Mouse (Mus musculus): ENCODE measurements around the gene Ube4b. TPM values are rescaled to one million over a fixed set of nuclear protein-coding genes. Genes with fewer than 3 reads are reported as not detected.
"Not testable (repeated sequence)": the region's sequence is repeated elsewhere in the genome, so short reads cannot be mapped to it uniquely, and the experiment has no call there.

Ube4b gene
- polyA plus RNA-seq (2014; fragmentation: Nextera tagmentation; extraction: Ambion mirVana), result 49.5 and 58.5 TPM in 2 replicates

DNA sequence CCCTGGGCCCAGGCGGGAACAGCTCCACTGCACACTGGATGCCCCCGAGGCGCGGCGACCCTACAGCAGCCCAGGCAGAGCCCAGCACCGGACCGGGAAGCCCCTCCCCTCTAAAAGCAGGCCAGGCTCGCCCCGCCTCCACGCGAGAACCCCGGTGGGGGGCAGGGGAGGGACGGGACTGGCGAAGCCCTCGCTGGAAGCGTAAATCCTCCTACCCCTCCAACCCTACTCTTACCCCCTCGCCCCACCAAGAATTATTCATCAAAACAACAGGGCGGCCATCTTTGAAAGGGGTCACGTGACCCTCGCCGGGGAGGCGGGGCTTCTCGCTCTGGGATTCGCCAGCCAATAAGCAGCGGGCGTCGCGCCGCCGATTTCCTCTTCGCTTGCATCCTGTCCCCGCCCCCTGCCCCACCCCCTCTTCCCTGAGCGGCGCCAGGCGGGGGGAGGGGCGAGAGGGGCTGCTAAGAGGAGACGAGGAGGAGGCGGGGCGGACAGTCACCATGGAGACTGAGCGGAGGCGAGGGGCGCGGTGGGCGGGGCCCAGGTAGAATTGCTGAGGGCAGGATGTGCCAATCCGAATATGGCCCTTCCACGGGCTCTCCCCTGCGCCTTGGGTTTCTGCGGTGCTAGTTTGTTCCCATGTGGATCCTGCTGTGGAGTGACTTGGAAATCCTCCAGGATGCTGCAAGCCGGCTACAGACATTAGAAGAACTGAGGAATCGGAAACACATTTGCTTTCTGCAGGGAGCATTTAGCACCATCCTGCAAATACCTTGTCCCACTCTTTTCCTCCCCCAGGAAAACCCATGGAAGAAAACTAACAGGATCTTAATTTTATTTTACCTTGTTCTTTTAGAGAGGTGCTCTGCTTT is at the start of gene Ube4b:
TSS of gene Ube4b (minus strand) at position 425 of the 875 bp plus-strand sequence.
- ATAC-seq (ENCODE audit: insufficient number of reproducible peaks, low FRiP score, low TSS enrichment, low read depth), result peak; percentile 91
- H3K27ac ChIP-seq (replicated peaks; ENCODE audit: low read depth, low read length), result peak within 1 kb of the TSS; percentile 99
- peak within 1 kb of the TSS; percentile 95 for H3K4me3 ChIP-seq (ENCODE audit: low read depth, low read length)
- H3K36me3 ChIP-seq (ENCODE audit: control insufficient read depth, insufficient read depth, low read length), result no peaks in the 10 kb centered on the region
- peak; percentile 100 for DNase-seq (ENCODE audit: low spot score)
- no peaks in the 10 kb centered on the region for H3K4me1 ChIP-seq (ENCODE audit: control insufficient read depth, insufficient read depth, low read length)
- no peaks in the 10 kb centered on the region for H3K9me3 ChIP-seq (ENCODE audit: control insufficient read depth, low read length)
- H3K4me2 ChIP-seq (ENCODE audit: low read depth, severe bottlenecking), result peak within 1 kb of the TSS; percentile 63
- H3K27me3 ChIP-seq (ENCODE audit: control insufficient read depth, insufficient read depth, low read length), result no peaks in the 10 kb centered on the region
- H3K9ac ChIP-seq (ENCODE audit: low read length), result peak within 1 kb of the TSS; percentile 93
- WGBS, result under 1% methylated on average over 47 of the region's 50 CpGs

DNA sequence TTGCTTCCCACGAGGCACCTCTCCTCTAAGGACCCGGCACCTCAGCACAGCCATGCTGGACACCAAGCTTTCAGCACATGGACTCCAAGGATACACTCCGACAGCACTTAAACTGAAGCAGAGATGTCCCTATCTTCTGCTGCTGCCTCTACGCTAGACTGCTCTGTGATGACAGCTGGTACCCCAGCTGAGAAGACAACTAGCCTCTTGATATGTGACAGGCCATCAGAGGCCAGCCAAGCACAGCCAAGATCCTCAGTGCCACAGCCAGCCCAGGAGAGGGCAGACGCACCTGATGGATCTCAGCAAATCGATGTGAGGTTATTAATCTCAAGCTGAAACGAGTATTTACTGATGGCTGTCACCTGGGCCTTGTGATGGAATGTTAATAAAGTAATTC is 48.5 kb upstream of the Ube4b start:
- DNase-seq (ENCODE audit: low spot score), result no peak
- H3K4me2 ChIP-seq (ENCODE audit: low read depth, severe bottlenecking), result no peak overlapping the region
- H3K4me3 ChIP-seq (ENCODE audit: low read depth, low read length), result no peak overlapping the region
- H3K27ac ChIP-seq (replicated peaks; ENCODE audit: low read depth, low read length), result no peak overlapping the region
- H3K36me3 ChIP-seq (ENCODE audit: control insufficient read depth, insufficient read depth, low read length), result peaks cover 3% of the 10 kb centered on the region; the same call in 1 of the 2 replicates
- H3K9me3 ChIP-seq (ENCODE audit: control insufficient read depth, low read length), result no peaks in the 10 kb centered on the region
- no peaks in the 10 kb centered on the region for H3K27me3 ChIP-seq (ENCODE audit: control insufficient read depth, insufficient read depth, low read length)
- no peaks in the 10 kb centered on the region for H3K4me1 ChIP-seq (ENCODE audit: control insufficient read depth, insufficient read depth, low read length)
- no peak overlapping the region for H3K9ac ChIP-seq (ENCODE audit: low read length)
- no peak for ATAC-seq (ENCODE audit: insufficient number of reproducible peaks, low FRiP score, low TSS enrichment, low read depth)
- WGBS, result 82% methylated on average over 7 of the region's 7 CpGs

DNA sequence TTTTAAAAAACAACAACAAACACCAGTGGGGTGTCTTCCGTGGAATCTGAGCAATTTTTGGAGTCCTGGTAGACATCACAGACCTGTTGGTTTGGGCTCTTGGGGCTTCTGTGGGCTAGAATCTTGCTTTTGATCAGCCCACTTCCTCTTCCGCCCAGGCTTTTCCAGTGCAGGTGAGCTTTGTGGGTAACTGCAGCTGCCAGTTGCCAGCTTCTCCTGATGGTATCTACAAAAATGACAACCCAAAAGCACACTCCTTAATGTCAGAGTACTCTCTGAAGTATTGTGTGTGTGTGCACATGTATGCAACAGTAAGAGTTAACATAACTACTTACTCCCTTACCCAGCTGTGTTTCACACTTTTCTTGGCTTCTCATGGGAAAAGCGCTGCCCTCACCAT is 43.0 kb upstream of the Ube4b start:
- Histone ChIP-seq H3K9ac (ENCODE audit: low read length) (no peak overlapping the region), H3K9me3 (ENCODE audit: control insufficient read depth, low read length) (no peaks in the 10 kb centered on the region), H3K36me3 (ENCODE audit: control insufficient read depth, insufficient read depth, low read length) (peaks cover 6% of the 10 kb centered on the region; the same call in 1 of the 2 replicates), H3K4me3 (ENCODE audit: low read depth, low read length) (no peak overlapping the region), H3K4me2 (ENCODE audit: low read depth, severe bottlenecking) (no peak overlapping the region), H3K4me1 (ENCODE audit: control insufficient read depth, insufficient read depth, low read length) (no peaks in the 10 kb centered on the region), H3K27ac (replicated peaks; ENCODE audit: low read depth, low read length) (no peak overlapping the region), H3K27me3 (ENCODE audit: control insufficient read depth, insufficient read depth, low read length) (no peaks in the 10 kb centered on the region)
- no peak for ATAC-seq (ENCODE audit: insufficient number of reproducible peaks, low FRiP score, low TSS enrichment, low read depth)
- WGBS, result 95% methylated on average over 3 of the region's 3 CpGs
- no peak for DNase-seq (ENCODE audit: low spot score)

DNA sequence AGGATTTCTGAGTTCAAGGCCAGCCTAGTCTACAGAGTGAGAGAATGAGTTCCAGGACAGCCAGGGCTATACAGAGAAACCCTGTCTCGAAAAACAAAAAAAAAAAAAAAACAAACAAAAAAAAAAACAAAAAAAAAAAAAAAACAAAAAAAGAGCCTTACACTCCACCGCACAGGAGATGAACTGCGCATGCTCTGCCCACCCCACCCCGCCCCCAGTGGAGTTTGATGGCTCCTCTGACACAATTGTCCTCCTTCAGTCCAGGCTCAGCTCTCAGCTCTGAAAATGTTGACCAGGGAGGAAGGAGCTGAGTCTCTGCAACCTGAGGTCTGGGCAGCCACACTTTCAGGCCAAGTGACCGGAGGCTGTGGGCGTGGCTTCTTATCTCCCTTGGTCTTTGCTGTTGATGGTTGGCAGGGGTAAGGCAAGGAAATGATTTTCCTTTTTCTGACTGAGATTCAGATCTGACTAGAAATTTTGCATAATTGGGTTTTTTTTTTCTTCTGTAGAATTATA is 36.9 kb upstream of the Ube4b start:
- 76% methylated on average over 6 of the region's 6 CpGs for WGBS
- ATAC-seq (ENCODE audit: insufficient number of reproducible peaks, low FRiP score, low TSS enrichment, low read depth) (no peak), DNase-seq (ENCODE audit: low spot score) (no peak)
- H3K9me3 ChIP-seq (ENCODE audit: control insufficient read depth, low read length), result no peaks in the 10 kb centered on the region
- no peak overlapping the region for H3K4me3 ChIP-seq (ENCODE audit: low read depth, low read length)
- 0 out of 2 replicates have a peak, but pooled peaks cover 2% of the 10 kb centered on the region for H3K36me3 ChIP-seq (ENCODE audit: control insufficient read depth, insufficient read depth, low read length)
- no peaks in the 10 kb centered on the region for H3K27me3 ChIP-seq (ENCODE audit: control insufficient read depth, insufficient read depth, low read length)
- H3K27ac ChIP-seq (replicated peaks; ENCODE audit: low read depth, low read length), result no peak overlapping the region
- no peaks in the 10 kb centered on the region for H3K4me1 ChIP-seq (ENCODE audit: control insufficient read depth, insufficient read depth, low read length)
- H3K9ac ChIP-seq (ENCODE audit: low read length), result no peak overlapping the region
- no peak overlapping the region for H3K4me2 ChIP-seq (ENCODE audit: low read depth, severe bottlenecking)

DNA sequence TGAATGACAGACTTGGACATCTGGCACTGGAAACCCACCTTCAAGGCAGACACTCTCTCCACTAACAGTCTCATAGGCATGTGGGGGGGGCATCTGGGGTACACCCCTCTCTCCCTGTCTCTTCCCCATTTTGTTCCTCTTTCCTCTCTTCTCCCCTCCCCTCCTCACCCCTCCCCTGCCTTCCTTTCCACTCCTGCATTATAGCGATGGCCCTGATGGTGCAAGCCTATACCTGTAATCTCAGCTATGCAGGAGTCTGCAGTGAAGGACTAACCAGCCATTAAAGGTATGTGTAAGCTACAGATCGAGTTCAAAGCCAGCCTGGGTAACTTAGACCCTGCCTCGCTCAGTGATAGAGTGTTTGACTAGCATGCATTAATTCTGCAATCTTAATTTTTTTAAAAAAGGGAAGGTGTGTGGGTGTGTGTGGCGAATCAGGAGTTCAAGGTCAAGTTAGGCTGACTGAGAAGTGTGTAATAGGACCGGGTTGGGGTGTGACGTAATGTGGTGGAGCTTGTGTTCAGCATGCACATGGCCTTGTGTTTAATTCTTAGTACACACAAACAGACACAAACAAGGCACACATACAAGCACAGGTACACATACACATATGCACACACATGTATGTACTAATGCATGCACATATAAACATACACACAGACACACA is 35.9 kb upstream of the Ube4b start:
- no peak overlapping the region for H3K4me2 ChIP-seq (ENCODE audit: low read depth, severe bottlenecking)
- H3K4me3 ChIP-seq (ENCODE audit: low read depth, low read length), result no peak overlapping the region
- 80% methylated on average over 6 of the region's 6 CpGs for WGBS
- no peaks in the 10 kb centered on the region for H3K27me3 ChIP-seq (ENCODE audit: control insufficient read depth, insufficient read depth, low read length)
- no peak overlapping the region for H3K9ac ChIP-seq (ENCODE audit: low read length)
- no peak overlapping the region for H3K27ac ChIP-seq (replicated peaks; ENCODE audit: low read depth, low read length)
- no peaks in the 10 kb centered on the region for H3K9me3 ChIP-seq (ENCODE audit: control insufficient read depth, low read length)
- ATAC-seq (ENCODE audit: insufficient number of reproducible peaks, low FRiP score, low TSS enrichment, low read depth) (no peak), DNase-seq (ENCODE audit: low spot score) (no peak)
- H3K36me3 ChIP-seq (ENCODE audit: control insufficient read depth, insufficient read depth, low read length), result no peaks in the 10 kb centered on the region
- no peaks in the 10 kb centered on the region for H3K4me1 ChIP-seq (ENCODE audit: control insufficient read depth, insufficient read depth, low read length)

DNA sequence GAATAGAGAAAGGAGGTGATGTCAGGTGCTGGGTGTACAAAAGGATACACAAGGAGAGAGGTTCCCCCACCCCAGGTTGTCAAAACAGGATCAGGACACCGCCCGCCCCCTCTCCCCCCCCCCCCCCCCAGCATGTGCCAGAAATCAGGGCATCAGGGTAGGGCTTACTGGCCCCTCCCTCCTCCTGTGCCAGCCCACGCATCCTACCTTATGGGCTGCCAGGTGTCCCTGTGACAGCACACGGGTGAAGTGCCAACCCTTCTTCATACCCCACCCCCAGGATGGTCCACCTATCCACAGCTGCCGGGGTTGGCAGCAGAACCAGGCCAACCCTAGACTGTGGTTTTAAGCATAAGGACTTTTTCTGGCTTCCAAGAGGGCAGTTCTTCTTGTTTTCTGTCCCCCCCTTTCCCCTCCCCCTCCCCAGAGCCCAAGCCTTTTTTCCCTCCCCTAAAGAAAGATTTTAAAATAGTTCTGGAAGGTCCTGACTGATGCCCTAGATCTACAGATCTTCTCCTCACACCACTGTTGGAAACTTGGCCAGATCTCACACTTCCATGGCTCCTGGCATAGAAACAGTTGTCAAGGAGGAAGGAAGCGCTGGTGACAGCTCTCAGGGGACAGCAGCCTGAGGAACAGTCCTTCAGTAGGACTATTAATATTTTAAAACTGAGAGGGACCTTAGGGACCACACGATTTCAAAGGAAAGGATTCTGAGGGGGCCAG is 35.2 kb upstream of the Ube4b start:
- 78% methylated on average over 4 of the region's 7 CpGs for WGBS
- Histone ChIP-seq H3K4me1 (ENCODE audit: control insufficient read depth, insufficient read depth, low read length) (no peaks in the 10 kb centered on the region), H3K36me3 (ENCODE audit: control insufficient read depth, insufficient read depth, low read length) (no peaks in the 10 kb centered on the region)

DNA sequence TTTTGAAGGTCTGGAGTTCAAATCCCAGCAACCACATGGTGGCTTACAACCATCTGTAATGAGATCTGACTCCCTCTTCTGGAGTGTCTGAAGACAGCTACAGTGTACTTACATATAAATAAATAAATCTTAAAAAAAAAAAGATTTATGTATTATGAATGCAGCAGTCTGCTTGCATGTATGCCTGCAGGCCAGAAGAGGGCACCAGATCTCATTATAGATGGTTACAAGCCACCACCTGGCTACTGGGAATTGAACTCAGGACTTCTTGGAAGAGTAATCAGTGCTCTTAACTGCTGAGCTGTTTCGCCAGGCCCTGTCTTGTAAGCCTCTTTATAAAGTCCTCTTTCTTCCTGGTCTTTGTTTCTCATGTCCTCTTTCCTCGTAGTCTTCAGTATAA is 33.9 kb upstream of the Ube4b start:
- H3K4me3 ChIP-seq (ENCODE audit: low read depth, low read length); H3K9me3 ChIP-seq (ENCODE audit: control insufficient read depth, low read length); H3K36me3 ChIP-seq (ENCODE audit: control insufficient read depth, insufficient read depth, low read length); H3K4me1 ChIP-seq (ENCODE audit: control insufficient read depth, insufficient read depth, low read length); H3K9ac ChIP-seq (ENCODE audit: low read length); H3K27me3 ChIP-seq (ENCODE audit: control insufficient read depth, insufficient read depth, low read length); ATAC-seq (ENCODE audit: insufficient number of reproducible peaks, low FRiP score, low TSS enrichment, low read depth); H3K4me2 ChIP-seq (ENCODE audit: low read depth, severe bottlenecking); H3K27ac ChIP-seq (replicated peaks; ENCODE audit: low read depth, low read length); DNase-seq (ENCODE audit: low spot score): not testable (repeated sequence)
- 90% methylated on average over 2 of the region's 2 CpGs for WGBS

More for the DNA sequence above, 35.2 kb upstream of the Ube4b start:
- no peak for ATAC-seq (ENCODE audit: insufficient number of reproducible peaks, low FRiP score, low TSS enrichment, low read depth)
- no peak for DNase-seq (ENCODE audit: low spot score)
- no peaks in the 10 kb centered on the region for H3K9me3 ChIP-seq (ENCODE audit: control insufficient read depth, low read length)
- H3K4me3 ChIP-seq (ENCODE audit: low read depth, low read length), result no peak overlapping the region
- no peaks in the 10 kb centered on the region for H3K27me3 ChIP-seq (ENCODE audit: control insufficient read depth, insufficient read depth, low read length)
- H3K27ac ChIP-seq (replicated peaks; ENCODE audit: low read depth, low read length), result no peak overlapping the region
- H3K4me2 ChIP-seq (ENCODE audit: low read depth, severe bottlenecking), result no peak overlapping the region
- H3K9ac ChIP-seq (ENCODE audit: low read length), result no peak overlapping the region

DNA sequence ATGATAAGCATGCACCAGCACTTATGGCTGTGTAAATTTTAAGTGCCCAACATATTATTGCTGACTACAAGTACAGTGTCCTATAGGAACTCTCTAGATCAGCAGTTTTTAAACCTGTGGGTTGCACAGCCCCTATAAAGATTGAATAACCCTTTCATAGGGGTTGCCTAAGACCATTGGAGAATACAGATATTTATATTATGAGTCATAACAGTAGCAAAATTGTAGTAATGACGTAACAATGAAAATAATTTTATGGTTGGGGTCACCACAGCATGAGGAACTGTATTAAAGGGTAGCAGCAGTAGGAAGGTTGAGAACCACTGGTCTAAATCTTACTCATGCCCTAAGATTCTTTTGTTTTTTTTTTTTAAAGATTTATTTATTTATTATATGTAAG is 32.9 kb upstream of the Ube4b start:
- Histone ChIP-seq H3K4me3 (ENCODE audit: low read depth, low read length) (no peak overlapping the region), H3K9me3 (ENCODE audit: control insufficient read depth, low read length) (no peaks in the 10 kb centered on the region), H3K4me2 (ENCODE audit: low read depth, severe bottlenecking) (no peak overlapping the region), H3K36me3 (ENCODE audit: control insufficient read depth, insufficient read depth, low read length) (no peaks in the 10 kb centered on the region), H3K9ac (ENCODE audit: low read length) (no peak overlapping the region), H3K27ac (replicated peaks; ENCODE audit: low read depth, low read length) (no peak overlapping the region), H3K27me3 (ENCODE audit: control insufficient read depth, insufficient read depth, low read length) (no peaks in the 10 kb centered on the region), H3K4me1 (ENCODE audit: control insufficient read depth, insufficient read depth, low read length) (no peaks in the 10 kb centered on the region)
- no peak for ATAC-seq (ENCODE audit: insufficient number of reproducible peaks, low FRiP score, low TSS enrichment, low read depth)
- DNase-seq (ENCODE audit: low spot score), result no peak
- 90% methylated on average over 1 of the region's 1 CpGs for WGBS

Measured in limb, embryonic 11.5 days (tissue).